Mouse (Mus musculus) layer of hippocampus, adult 9-10 months (tissue): ENCODE data around the gene Mcu.

Experiments used
- DNase-seq: peaks from one replicate; pipeline ENCODE4 v3.0.0; 2022; ENCODE audit warnings: low spot score

Gene Mcu

GRCm38 (mm10) chr10:59537579-59537978 lies 78.9 kb downstream of the Mcu start:
- DNase-seq: no peak

GRCm38 (mm10) chr10:59532256-59532655 lies 84.2 kb downstream of the Mcu start:
- no peak for DNase-seq

GRCm38 (mm10) chr10:59527819-59528218 lies 88.7 kb downstream of the Mcu start:
- no peak for DNase-seq

GRCm38 (mm10) chr10:59527311-59527710 lies 89.2 kb downstream of the Mcu start:
- no peak for DNase-seq

- DNase-seq: no peak
Observed at GRCm38 (mm10) chr10:59524675-59525074, 91.8 kb downstream of the Mcu start.

- DNase-seq: no peak
Observed at GRCm38 (mm10) chr10:59523826-59524331, 92.6 kb downstream of the Mcu start.

GRCm38 (mm10) chr10:59520701-59521100 lies 95.8 kb downstream of the Mcu start:
- DNase-seq: no peak

GRCm38 (mm10) chr10:59519411-59519810 lies 97.1 kb downstream of the Mcu start:
- no peak for DNase-seq

- DNase-seq: no peak
Observed at GRCm38 (mm10) chr10:59517201-59517600, 99.3 kb downstream of the Mcu start.

- DNase-seq: no peak
Observed at GRCm38 (mm10) chr10:59514739-59515464, 101.6 kb downstream of the Mcu start.

- DNase-seq: no peak
Observed at GRCm38 (mm10) chr10:59512173-59512572, 104.3 kb downstream of the Mcu start.

- DNase-seq: no peak
Observed at GRCm38 (mm10) chr10:59511427-59511963, 105.0 kb downstream of the Mcu start.

- no peak for DNase-seq
Observed at GRCm38 (mm10) chr10:59510713-59511426, 105.6 kb downstream of the Mcu start.

- DNase-seq: no peak
Observed at GRCm38 (mm10) chr10:59509197-59509596, 107.3 kb downstream of the Mcu start.

- DNase-seq: no peak
Observed at GRCm38 (mm10) chr10:59506711-59507110, 109.8 kb downstream of the Mcu start.

GRCm38 (mm10) chr10:59504291-59504690 lies 112.2 kb downstream of the Mcu start:
- DNase-seq: no peak

GRCm38 (mm10) chr10:59503433-59504210 lies 112.9 kb downstream of the Mcu start:
- no peak for DNase-seq

GRCm38 (mm10) chr10:59502381-59502780 lies 114.1 kb downstream of the Mcu start:
- DNase-seq: no peak

GRCm38 (mm10) chr10:59501761-59502160 lies 114.7 kb downstream of the Mcu start:
- DNase-seq: no peak

GRCm38 (mm10) chr10:59500225-59500624 lies 116.3 kb downstream of the Mcu start:
- no peak for DNase-seq

- DNase-seq: no peak
Observed at GRCm38 (mm10) chr10:59497019-59497418, 119.5 kb downstream of the Mcu start.

GRCm38 (mm10) chr10:59494917-59495316 lies 121.6 kb downstream of the Mcu start:
- no peak for DNase-seq
